Mouse (Mus musculus) forelimb bud, embryonic 11.5 days (tissue): ENCODE results near the gene Dctn2.

Experiments used
- DNase-seq: peaks from one replicate; pipeline ENCODE4 v3.0.0-alpha.2; 2012; ENCODE audit warnings: low read depth, low spot score

The Dctn2 gene

GRCm38 (mm10) chr10:127263631-127264030, 2.5 kb upstream of the Dctn2 start:
- DNase-seq: no peak

GRCm38 (mm10) chr10:127264336-127264735, 1.8 kb upstream of the Dctn2 start:
- DNase-seq: no peak

GRCm38 (mm10) chr10:127264971-127265370, 1.2 kb upstream of the Dctn2 start:
- DNase-seq: no peak

- DNase-seq: no peak
Observed at GRCm38 (mm10) chr10:127265727-127266111, 449 bp upstream of the Dctn2 start.

GRCm38 (mm10) chr10:127267318-127267717, 1.1 kb downstream of the Dctn2 start:
- no peak for DNase-seq

- no peak for DNase-seq
Observed at GRCm38 (mm10) chr10:127268401-127268800, 2.2 kb downstream of the Dctn2 start.

GRCm38 (mm10) chr10:127269036-127269435, 2.9 kb downstream of the Dctn2 start:
- no peak for DNase-seq

GRCm38 (mm10) chr10:127269884-127270283, 3.7 kb downstream of the Dctn2 start:
- no peak for DNase-seq

GRCm38 (mm10) chr10:127272371-127272770, 6.2 kb downstream of the Dctn2 start:
- no peak for DNase-seq

- DNase-seq: no peak
Observed at GRCm38 (mm10) chr10:127274261-127275022, 8.3 kb downstream of the Dctn2 start.

GRCm38 (mm10) chr10:127279730-127280129, 13.6 kb downstream of the Dctn2 start:
- DNase-seq: no peak

- DNase-seq: no peak
Observed at GRCm38 (mm10) chr10:127281316-127281715, 15.1 kb downstream of the Dctn2 start.

GRCm38 (mm10) chr10:127282620-127283215, 16.6 kb downstream of the Dctn2 start:
- DNase-seq: no peak

GRCm38 (mm10) chr10:127284105-127284622, 18.0 kb downstream of the Dctn2 start:
- DNase-seq: no peak

GRCm38 (mm10) chr10:127284724-127285500, 18.7 kb downstream of the Dctn2 start:
- no peak for DNase-seq

- no peak for DNase-seq
Observed at GRCm38 (mm10) chr10:127285644-127286043, 19.5 kb downstream of the Dctn2 start.

GRCm38 (mm10) chr10:127286194-127286593, 20.0 kb downstream of the Dctn2 start:
- no peak for DNase-seq

- no peak for DNase-seq
Observed at GRCm38 (mm10) chr10:127286730-127287129, 20.6 kb downstream of the Dctn2 start.

- DNase-seq: no peak
Observed at GRCm38 (mm10) chr10:127287271-127287935, 21.2 kb downstream of the Dctn2 start.

- DNase-seq: no peak
Observed at GRCm38 (mm10) chr10:127287936-127288293, 21.7 kb downstream of the Dctn2 start.

- peak; percentile 59 for DNase-seq
Observed at GRCm38 (mm10) chr10:127288328-127288799, 22.2 kb downstream of the Dctn2 start.
